Mouse (Mus musculus): ENCODE results near the gene Gm6812.
"Not testable (repeated sequence)": the region's sequence is repeated elsewhere in the genome, so short reads cannot be mapped to it uniquely, and the experiment has no call there.

Gene Gm6812

DNA sequence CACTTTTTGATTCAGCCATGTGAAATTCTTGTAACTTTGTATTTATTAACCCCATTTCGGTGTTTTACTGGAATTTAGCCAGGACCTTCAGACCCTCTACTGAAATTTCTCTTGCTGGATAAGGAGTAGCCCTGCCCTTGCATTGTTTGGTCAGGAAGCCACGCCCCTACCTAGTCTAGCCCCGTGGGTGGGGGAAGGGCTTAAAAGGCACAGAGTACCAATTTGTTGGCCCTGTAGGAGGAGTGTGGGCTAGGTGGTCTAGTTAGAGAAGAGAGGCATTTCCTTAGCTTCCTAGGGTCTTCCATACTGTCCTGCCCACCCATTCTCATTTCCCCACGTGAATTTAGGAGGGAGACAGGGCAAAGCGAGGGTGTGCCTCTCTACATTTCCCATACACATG, at the start of gene Gm6812:
TSS of gene Gm6812 (minus strand) at position 101 of the 400 bp plus-strand sequence.
- DNase-seq (ENCODE audit: low spot score), result not testable (repeated sequence)

DNA sequence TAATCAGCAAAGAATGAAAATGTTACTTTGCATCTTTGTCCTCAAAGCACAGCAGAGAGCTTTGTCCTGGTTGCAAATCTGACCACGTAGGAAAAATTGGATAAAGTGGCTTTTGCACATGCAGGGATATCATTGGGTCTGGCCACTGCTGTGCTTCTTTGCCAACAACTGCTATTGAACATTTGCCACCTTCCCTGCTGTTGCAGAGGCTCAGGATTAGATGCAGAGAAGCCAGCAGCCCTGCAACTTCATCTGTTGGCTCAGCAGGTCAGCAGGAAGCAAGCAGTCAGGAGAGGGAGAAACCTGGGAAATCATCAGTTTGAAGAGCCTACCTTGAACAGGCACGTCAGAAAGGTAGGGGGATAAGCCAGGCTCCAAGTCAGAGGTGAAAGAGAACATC, 27.7 kb downstream of the Gm6812 start:
- no peak for DNase-seq (ENCODE audit: low spot score)
